Mouse (Mus musculus) T-helper 17 cell (primary cell): ENCODE measurements around the gene Triobp.

Experiments
- in situ Hi-C, 2 experiments: fragments of 300-600 bp; cut with MboI, MseI; formaldehyde crosslinking; loops; 1 replicate in 1 of 2; 2 replicates in 1 of 2; pipeline ENCODE4 v1.15.1; 2025; ENCODE audit warnings: high pct_unique_total_duplicates in 2 of 2

Gene Triobp

DNA sequence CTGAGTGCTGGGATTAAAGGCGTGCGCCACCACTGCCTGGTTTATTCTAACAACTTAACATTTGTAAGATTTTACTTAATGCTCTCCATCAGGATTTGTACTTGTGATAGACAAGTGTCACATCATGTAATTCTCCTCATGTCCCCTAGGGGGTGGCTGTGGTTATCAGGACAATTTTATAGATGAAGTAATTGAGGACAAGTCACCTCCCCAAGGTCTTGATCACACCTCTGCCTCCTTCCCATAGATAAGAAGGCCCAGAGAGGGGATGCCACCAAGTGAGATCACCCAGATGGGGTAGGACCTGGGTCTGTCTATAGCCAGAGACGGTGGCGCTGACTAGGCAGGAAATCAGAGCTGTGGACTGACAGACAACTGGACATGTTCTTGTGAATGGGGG, 8.8 kb downstream of the Triobp start:
- in situ Hi-C loops = no loop called here

DNA sequence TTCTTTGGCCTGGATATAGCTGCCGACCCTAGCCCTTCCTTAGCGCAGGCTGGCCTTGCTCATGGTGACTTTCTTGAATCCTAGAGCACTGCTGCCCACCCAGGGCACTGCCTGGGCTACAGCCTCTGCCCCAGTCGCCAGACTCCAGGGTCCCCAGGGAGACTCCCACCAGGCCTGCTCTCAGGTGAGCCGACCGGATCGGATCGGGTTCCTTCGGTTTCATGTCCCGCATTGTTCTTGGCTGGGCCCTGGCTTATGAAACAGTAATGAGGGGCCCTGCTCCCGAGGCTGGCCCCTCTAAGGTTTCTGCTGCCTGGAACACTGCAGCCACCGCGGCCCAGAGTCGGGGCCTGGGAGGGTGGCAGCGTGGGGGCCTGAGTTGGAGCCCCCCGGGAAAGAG, 9.5 kb downstream of the Triobp start:
- in situ Hi-C loops = no loop called here

DNA sequence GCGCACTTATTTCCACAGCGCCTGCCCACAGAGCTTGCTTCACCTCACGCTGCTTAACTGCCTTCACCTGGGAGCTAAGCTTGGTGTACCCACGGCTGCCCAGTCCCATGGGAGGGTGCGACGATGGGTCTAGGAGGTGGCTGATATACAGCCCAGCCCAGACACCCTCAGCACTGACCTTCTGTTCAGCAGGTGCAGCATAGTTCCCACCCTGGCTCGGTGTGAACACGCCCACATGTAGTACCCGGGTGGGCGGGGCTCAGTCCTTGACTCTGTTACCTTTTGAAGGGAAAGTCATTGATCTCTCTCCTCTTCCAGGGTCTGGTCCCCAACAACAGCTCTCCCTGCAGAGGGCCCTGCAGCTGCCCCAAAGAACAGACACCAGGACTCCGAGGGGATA, 12.0 kb downstream of the Triobp start:
- in situ Hi-C loops = no loop called here

DNA sequence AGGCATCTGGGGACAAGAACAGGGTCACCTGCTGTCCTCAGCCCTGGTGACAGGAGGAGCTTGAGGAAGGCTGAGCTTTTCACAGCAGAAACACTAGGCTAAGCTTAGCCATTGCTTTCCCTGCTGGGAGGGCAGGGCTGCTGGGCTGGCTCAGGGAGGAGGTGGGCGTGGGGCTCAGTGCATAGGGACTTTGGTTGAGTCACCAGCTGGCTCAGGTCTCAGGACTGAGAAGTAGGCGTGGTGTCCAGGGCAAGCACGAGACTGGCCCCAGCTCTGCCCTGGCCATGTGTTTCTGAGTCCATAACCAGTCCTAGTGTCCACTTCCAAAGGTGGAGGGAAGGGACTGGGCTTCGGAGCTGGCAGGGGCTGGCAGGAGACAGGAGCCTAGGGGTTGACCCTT, 12.6 kb downstream of the Triobp start:
- in situ Hi-C loops = loop anchor here in 1 of 2 experiments (10.0 kb wide), 1 partner anchor 275 kb away; no protein-coding TSS in a partner anchor

DNA sequence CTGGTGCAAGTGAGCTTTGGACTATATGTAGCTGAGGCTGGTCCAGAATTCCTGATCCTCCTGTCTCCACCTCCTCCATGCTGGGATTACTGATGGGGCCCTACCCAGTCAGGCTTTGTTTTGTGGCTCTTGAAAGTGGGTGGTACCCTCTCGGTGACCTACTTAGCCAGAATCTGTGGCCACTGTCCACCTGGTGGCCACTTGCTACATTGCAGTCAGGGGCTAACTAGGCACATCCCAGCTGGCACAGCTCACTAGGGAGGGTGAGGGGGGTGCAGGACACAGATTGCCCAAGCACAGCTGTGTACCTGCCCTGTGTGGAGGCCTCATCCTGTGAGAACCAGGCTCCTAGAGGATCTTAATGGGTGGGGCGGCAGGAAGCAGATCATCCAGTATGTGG, 15.4 kb downstream of the Triobp start:
- in situ Hi-C loops = loop anchor here in 1 of 2 experiments (10.0 kb wide), 1 partner anchor 278 kb away; no protein-coding TSS in a partner anchor

DNA sequence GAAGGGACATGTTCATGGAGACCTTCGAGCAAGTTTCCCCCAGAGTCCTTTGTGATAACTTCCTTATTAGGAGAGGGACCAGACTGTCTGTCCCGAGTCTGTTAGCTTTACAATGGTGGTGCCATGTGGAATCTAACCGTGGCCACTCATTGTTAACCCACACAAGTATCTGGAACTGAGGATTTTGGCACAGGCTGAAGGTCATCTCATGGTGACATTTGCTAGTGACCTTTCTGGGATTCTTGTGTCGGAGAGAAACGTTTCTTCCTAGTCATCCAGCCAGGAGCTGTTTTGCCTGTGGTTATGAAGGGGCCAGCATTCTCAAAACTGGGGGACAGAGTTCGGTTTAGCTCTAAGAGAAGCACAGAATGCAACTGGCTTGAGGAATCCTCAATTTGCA, 24.1 kb downstream of the Triobp start:
- in situ Hi-C loops = no loop called here

DNA sequence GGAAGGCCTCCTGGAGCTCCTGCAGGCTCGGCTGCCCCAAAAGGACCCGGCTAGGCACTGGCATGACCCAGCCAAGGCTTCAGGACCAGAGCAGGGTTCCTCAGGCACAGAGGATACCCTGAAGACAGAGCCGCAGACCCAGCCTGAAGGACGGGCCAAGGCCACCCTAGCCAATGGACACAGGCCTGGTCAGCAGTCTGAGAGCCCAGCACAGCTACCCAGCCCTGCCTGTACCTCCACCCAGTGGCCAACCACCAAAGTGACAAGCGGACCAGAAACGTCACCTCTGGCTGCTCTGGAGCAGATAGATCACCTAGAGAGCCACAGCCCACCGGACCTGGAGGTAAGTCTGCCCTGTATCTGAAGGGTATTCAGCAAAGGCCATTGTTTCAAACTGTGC, 26.4 kb downstream of the Triobp start:
- in situ Hi-C loops = no loop called here

DNA sequence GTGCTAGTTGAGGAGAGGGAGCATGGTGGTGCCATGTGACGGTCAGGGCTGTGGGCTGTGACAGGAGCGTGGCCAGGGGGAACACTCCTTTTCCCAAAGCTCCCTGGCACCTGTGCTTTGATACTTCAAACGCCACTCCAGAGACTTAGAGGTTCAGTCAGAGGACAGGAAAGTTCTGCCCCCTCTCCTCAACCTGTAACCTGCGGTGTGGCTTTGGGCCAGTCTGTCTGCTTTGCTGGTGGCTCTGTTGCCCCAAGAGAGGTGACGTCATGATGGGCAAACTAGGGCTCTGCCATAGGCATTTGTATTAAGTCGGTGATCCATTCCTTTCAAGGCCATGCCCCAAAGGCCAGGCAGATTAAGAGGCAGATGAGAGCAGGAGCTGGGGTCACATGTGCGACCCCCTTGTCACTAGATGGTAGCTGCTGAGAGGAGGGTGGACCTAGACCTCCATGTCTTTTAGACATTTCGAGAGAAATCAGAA, 30.2 kb downstream of the Triobp start:
- in situ Hi-C loops = no loop called here

DNA sequence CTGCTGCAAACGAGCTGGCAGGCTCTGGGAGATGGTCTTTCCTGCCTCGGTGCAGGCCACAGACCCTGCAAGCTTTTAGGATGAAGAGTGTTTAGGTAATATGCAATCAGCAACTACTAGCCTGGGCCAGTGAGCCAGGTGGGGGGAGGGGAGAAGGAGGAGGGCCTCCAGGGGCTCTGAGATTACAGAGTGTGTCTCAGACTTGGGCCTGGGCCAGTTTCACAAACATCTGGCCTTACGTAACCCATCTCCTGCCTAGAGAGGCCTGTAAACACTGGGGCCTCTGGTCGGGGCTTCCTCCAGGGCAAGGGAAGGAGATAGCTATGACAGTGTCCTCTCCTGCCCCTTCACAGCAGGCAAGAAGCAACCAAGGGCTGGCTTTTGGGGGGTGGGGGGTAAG, 31.4 kb downstream of the Triobp start:
- in situ Hi-C loops = no loop called here

DNA sequence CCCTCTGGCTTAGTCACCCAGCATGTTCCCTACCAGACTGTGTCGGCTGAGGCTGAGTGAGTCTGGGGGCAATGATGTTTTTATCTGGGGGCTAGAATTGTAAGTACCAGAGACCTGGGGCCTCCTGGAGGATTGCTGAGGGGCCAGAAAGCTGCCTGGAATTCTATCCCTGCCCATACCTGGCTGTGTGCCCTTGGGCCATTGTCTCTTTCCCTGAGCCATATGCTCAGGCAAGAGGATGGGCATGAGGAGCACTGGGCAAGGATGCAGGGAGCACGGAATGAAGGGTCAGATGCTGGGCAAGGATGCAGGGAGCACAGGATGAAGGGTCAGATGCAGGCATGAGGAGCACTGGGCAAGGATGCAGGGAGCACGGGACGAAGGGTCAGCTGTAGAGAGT, 32.6 kb downstream of the Triobp start:
- in situ Hi-C loops = no loop called here

DNA sequence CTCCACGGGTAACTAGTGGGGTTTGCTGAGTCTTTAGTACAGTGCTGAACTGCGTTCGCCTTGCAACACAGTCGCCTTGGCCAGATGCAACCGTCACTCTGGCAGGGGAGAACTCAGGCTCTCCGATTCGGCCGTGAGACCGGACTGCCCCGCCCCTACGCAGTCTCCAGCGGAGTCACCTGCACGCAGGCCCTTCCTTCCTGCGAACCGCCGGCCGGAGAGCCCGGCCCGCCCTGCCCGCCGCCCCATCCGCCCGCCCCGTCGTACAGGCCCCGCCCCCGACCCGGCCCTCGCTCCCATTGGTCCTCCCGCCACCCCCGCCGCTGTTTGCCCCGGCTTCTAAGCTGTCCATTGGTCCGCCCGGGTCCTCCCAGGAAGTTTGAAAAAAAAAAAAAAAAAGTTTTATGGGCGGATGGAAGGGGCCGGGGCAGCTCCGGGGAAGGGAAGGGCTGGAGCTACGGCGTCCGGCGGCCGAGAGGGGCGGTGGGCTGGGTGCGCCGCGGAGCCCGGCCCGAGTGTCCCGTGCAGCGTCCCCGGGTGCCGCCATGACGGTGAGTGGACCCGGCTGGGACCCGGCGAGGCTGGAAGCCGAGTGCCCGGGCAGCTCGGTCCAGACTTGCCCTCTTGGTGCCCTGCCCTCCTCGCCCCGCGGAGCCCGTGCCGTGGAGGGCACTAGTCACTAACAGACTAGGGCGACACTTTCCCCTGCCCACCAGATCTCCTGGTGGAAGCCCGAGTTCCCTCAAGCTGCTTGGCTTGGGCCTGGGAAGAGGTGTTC, 35.3 kb downstream of the Triobp start:
- in situ Hi-C loops = no loop called here

DNA sequence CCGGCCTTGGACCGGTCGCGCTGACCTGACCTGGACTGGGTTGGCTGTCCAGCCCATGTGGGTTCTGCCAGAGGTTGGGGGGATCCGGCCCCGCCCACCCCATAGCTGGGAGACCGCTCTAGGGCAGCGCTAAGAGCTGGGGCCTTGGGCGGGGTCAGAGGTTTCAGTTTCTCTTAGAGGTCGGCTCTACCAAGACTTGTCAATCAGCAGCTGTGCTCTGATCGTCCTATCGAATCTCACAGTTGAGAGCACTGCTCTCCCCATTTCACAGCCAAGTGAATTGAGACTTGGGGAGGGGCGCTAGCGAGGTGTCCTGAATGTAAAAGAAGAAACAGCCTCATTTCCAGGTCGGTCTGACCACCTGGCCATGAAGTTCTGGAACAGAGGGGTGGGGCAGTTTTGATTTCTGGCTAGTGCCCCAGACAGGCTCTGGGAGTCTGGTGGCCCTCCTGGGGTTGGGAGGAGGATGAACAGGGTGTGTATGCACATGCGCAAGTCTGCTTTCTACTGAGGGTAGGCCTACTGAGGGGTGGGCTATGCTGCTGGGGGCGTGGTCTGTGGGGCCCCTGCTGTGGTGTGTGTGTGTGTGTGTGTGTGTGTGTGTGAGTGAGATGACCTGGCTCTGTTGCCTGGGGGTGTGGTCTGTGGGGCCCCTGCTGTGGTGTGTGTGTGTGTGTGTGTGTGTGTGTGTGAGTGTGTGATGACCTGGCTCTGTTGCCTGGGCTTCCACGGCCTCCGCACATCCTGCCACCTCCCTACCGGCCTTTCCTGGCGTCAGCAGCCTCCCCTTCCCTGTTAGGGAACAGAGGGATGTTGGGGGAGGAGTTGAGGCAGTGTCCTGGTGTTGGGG, 36.1 kb downstream of the Triobp start:
- in situ Hi-C loops = no loop called here

DNA sequence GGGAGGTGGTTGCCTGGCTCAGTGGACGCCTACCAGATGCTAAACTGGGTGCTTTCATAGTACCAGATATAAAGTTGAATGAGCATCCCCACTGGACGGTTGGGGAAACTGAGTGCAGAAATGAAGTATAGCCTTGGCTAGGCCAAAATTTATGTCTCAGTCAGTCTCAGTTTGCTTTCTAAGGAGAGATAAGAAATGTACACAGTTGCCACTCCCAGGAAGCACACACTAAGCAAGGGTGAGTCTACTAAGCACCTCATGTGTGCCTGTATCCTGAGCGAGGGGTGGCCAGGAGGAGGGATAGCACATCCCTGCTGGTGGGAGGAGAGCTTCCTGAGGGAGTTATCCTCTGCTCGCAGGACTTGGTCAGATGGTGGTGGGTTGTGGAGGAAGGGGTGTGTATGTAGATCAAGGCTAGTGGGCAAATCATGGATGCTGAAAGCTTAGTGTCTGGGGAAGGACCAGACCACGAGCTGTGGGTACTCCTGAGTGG, 36.8 kb downstream of the Triobp start:
- in situ Hi-C loops = no loop called here

DNA sequence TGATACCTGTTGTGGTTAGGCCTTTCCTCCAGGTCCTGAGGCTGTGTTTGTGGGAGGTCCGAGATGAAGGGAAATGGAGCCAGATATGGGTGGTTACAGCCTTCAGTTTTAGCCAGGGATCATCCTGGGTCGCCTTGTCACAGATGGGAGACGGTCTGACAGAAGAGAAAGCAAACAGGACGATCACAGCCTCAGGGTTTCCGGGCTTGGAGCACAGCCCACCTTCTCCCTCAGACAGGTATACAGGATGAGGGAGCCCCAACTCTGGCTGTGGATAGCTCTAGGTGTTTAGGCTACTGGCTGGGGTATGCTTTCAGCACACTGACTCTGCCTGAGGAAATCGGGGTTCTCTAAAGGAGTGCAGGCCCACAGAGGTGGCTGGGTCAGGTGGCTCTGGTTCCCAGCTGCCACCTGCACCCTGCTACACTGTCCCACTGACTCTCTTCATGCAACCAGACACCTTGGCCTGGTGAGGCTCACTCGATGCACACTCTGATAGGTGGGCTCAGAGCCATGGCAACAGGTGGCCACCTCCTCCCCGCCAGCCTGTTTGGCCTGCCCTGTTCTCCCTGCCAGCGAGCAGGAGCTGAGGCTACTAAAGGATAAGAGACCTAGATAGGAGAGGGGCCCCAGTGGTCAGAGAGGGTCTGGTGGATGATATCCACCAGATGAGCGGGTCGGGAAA, 39.2 kb downstream of the Triobp start:
- in situ Hi-C loops = no loop called here

DNA sequence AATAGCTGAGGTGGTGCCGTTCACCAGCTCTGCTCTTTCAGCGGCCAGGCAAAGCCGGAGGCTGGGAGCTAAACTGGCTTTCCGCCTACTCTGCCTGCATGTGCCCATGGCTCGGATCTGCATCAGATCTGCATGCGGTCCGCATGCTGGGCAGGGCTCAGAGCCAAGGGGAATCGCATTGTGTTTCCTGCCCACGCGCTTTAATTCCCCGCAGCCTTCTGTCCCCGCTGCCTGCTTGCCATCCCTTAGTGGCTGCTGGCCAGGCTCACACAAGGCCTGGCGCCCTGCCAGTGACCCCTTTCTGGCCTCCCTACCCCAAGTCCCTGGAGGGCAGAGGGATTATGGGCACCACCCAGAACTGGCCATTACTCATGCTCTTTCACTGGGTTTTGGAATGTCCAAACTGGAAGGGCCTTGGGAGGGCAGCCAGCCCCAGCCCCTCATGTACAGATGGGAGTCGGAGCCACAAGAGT, 41.0 kb downstream of the Triobp start:
- in situ Hi-C loops = no loop called here

DNA sequence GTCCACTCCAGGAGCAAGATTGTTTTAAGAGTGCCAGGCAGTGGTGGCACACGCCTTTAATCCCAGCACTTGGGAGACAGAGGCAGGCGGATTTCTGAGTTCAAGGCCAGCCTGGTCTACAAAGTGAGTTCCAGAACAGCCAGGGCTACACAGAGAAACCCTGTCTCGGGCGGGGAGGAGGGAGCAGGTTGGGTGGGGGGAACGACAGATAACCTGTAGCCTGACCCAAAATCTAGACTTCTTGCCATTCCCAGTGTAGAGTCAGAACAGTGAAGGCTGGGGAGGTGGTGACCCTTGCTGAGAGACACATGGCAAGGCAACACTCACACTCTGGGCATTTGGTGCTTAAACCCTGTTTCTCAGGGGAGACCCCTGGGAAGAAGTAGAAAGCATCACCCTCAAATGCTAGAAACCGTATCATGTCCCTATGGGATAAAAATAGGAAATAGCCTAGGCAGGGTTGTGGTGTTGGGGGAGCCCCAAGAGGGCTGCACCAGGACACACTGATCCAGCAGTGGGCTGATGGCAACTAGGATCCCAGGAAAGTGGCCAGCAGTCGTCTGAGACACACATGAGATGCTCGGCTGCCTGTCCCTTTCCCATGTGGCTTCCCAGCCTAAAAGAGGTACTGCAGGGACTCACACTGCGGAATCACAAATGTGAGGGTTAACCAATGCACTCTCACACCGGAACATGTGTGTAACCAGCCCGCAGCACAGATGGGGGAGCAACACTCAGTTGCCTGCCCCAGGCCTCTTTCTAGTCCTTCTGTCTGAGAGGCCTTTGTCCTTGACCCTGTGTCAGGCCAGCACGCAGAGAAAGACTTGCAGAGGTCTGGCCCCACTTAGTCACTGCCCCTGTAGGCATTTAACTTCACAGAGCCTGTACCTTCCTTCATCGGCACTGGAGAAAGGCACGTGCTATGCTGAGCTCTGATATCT, 41.9 kb downstream of the Triobp start:
- in situ Hi-C loops = no loop called here

DNA sequence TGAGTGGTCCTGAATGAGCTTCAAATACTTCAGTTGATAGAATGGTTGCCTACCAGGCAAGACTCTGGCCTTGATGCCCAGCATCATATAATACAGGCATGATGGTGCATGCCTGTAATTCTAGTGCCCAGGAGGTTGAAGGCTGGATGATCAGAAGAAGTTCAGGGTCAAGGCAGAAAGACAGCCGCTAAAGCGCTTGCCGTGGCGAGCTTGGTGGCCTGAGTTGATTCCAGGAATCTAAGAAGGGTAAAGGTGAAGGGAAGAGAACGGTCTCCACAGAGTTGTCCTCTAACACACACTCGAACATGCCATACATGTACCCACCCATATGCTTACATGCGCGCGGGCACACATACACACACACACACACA, 42.6 kb downstream of the Triobp start:
- in situ Hi-C loops = no loop called here

DNA sequence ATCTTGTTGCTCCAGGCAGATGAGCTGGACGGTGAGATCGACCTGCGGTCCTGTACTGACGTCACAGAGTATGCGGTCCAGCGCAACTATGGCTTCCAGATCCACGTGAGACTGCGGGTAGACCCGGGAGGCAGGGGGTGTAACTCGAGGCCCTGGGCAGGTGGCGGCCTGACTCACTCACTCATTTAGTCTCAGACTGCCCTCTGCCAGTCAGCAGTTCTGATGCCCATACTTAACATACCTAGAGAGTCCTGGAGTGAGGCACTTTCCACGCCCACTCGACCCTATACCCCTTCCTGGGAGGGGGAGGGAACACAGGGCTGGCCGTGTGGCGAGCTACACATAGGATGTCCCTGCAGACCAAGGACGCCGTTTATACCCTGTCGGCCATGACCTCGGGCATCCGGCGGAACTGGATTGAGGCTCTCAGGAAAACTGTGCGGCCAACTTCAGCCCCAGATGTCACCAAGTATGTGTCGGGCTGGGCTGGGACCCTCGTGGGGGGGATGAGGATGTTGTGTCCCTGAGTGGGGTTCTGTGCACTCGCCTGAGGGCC, 43.5 kb downstream of the Triobp start:
- in situ Hi-C loops = no loop called here

DNA sequence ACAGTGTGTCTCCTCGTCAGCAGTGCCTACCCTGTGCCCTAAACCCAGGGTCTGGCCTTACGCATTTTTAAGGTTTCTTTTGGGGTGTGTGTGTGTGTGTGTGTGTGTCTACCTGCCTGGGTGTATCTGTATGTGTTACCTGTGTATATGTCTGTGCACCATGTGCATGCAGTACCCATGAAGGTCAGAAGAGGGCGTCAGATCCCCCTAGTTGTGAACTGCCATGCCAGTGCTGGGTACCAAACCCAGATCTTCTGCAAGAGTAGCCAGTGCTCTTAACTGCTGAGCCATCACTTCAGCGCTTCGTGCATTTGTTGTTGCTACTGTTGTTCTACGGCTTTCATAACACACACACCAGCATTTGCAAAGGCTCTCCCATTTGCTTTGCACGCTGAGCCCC, 44.7 kb downstream of the Triobp start:
- in situ Hi-C loops = no loop called here

DNA sequence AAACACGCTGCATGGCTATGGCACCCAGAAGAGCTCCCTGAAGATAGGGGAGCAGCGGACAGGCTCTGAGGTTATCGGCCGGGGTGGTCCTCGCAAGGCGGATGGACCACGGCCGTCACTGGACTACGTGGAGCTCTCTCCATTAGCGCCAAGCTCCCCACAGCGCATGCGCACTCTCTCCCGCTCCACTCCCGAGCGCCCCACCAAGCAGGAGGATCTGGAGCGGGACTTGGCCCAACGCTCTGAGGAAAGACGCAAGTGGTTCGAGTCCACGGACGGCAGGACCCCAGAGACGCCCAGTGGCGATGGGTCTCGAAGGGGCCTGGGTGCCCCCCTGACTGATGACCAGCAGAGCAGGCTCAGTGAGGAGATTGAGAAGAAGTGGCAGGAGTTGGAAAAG, 45.4 kb downstream of the Triobp start:
- in situ Hi-C loops = no loop called here
